Mouse (Mus musculus) neutrophil, adult 65 days (primary cell): ENCODE measurements around the gene Irak2. TPM values are rescaled to one million over a fixed set of nuclear protein-coding genes. Genes with fewer than 3 reads are reported as not detected.

Source experiments
- total RNA-seq: library from RNA; stranded (reverse); gene quantifications from 2 replicates; pipeline ENCODE4 v1.2.4, GENCODE M21; 2023

Irak2 gene
- 174 and 268 TPM in 2 replicates for total RNA-seq

GRCm38 (mm10) chr6:113638302-113639040 is at the start of gene Irak2:
Gene Irak2 (plus strand): TSS chr6:113638467.

GRCm38 (mm10) chr6:113600543-113601139 is 37.6 kb upstream of the Irak2 start, which contains the start of gene Fancd2os:
Gene Fancd2os (minus strand): TSS chr6:113600715.

DNA sequence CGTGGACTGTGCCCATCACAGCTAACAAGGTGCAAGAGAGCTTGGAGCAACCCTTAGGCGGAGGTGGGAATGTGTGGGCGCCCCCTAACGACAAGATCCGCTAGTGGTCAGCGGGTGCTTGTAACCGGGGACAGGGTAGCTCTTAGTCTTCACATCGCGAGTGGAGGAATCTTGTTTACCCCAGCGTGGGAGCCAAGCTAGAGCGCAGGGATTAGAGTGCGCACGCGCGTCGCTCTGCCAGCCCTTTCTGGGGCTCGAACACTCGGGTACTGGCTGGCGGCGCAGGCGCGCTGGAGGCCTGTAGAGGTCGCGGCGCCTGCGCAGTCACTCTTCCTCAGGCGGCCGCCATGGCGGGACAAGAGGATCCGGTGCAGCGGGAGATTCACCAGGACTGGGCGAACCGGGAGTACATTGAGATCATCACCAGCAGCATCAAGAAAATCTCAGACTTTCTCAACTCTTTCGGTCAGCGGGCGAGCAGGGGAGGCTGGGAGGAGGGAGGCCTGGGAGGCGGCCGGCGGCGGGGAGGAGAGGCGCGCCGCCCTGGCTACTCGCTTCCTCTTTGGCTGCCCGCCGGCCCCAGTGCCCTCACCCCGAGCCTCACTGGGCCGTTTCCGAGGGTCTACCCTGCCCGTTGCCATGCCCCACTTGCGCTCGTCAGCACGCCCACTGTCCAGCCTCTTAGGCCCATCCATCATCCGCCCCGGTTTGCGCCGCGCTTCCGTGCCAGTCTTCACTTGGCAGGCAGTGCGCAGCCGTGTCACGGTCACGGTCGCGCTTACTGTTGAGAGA is 33.6 kb upstream of the Irak2 start, which contains the start of gene Brk1:
Gene Brk1, plus strand, starts transcription at position 341 of the 792 bp plus-strand sequence.

DNA sequence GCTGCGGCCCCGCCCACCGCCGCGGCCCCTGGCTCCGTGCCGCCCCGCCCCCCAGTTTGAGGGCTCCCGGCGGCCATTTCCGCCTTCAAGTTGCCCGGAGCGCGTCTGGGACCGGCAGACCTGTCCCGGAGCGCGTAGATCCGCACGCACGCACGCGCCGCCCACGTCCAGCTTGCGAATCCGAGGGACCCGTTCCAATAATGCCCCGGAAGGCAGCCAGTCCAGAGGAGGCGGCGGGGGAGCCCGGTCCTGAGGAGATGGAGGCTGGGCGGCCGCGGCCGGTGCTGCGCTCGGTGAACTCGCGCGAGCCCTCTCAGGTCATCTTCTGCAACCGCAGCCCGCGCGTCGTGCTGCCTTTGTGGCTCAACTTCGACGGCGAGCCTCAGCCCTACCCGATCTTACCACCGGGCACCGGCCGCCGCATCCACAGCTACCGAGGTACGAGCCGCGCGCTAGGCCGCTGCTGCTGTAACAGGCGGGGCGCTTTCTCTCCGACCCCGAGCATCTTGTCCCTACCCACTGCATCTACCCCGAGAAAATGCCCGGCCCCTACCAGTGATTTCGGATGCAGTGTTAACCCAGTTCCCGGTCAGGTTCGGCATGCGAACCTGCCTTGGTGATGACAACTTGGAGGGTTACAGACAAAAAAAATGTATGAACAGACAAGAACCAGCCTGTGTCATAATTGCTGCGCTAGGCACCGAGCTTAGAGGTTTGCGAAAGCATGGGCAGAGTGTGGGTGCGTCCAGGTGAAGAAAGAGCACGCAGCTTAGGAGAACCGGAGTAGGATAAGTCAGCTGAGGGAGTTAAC is 14.1 kb upstream of the Irak2 start, which contains the start of gene Vhl:
Gene Vhl, plus strand, starts transcription at position 19 of the 811 bp plus-strand sequence.

DNA sequence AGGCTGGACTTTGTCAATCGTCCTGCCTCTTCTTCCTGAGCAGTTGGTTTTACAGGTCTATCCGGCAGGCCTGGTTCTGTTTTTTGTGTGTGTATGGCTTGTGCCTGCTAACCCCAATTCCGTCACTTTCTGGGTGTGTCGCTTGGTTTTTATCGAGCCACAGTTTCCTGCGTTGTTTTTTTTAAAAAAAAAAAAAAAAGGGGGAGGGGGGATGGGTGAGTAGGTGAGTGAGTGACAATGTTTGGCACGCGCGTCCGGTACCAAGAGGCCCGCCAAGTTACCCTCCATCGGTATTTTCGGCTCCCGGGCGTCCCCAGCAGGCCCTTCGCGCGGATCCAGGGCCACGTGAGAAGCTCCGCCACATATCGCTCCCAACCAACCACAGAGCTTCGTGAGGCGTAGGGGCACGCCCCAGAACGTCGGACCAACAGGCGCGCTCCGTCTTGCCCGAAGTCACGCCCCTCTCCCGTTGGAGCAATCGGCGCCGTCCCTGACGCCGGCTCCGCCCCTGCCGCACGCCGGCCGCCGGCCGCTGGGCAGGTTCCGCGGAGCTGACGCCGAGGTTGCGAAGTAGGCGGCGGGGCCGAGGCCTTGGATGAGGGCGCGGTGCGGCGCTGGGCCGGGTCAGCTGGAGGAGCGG is 58.4 kb downstream of the Irak2 start, which contains the start of gene Tatdn2:
Gene Tatdn2, plus strand, starts transcription at position 469 of the 640 bp plus-strand sequence.

GRCm38 (mm10) chr6:113719878-113720277 is 81.6 kb downstream of the Irak2 start, which contains the start of gene Ghrl:
Gene Ghrl (minus strand): TSS chr6:113719880.

GRCm38 (mm10) chr6:113740236-113741217 is 102.3 kb downstream of the Irak2 start, which contains the start of gene Sec13:
Gene Sec13 (minus strand): TSS chr6:113740743.

Other genes starting within 250 kb of the Irak2 start
- gene Ttll3, start 249.2 kb upstream of the Irak2 start, total RNA-seq, result 34.0 and 50.2 TPM in 2 replicates
- 0.60 and 0.68 TPM in 2 replicates for gene Rpusd3, start 219.1 kb upstream of the Irak2 start, total RNA-seq
- gene Cidec, start 202.7 kb upstream of the Irak2 start, total RNA-seq, result not detected in 2 replicates
- gene Jagn1, start 195.9 kb upstream of the Irak2 start, total RNA-seq, result 8.3 and 8.5 TPM in 2 replicates
- 0.20 TPM in 1 of 2 replicates, not detected in the other for gene Il17re, start 180.0 kb upstream of the Irak2 start, total RNA-seq
- not detected in 2 replicates for gene Il17rc, start 167.0 kb upstream of the Irak2 start, total RNA-seq
- 1.9 and 3.9 TPM in 2 replicates for gene Creld1, start 155.2 kb upstream of the Irak2 start, total RNA-seq
- gene Prrt3, start 136.5 kb upstream of the Irak2 start, total RNA-seq, result not detected in 2 replicates
- gene Emc3, start 106.8 kb upstream of the Irak2 start, total RNA-seq, result 54.7 and 58.4 TPM in 2 replicates
- 14.4 and 15.2 TPM in 2 replicates for gene Fancd2, start 106.8 kb upstream of the Irak2 start, total RNA-seq
- gene Fancd2os, start 37.8 kb upstream of the Irak2 start, total RNA-seq, result not detected in 2 replicates
- 123 TPM in 2 replicates for gene Brk1, start 33.7 kb upstream of the Irak2 start, total RNA-seq
- gene Vhl, start 14.5 kb upstream of the Irak2 start, total RNA-seq, result 32.6 and 40.9 TPM in 2 replicates
- gene Tatdn2, start 58.6 kb downstream of the Irak2 start, total RNA-seq, result 126 and 165 TPM in 2 replicates
- gene Ghrl, start 81.4 kb downstream of the Irak2 start, total RNA-seq, result not detected in 2 replicates
- gene Sec13, start 102.3 kb downstream of the Irak2 start, total RNA-seq, result 74.6 and 75.0 TPM in 2 replicates